Mouse (Mus musculus) midbrain, embryonic 14.5 days (tissue): ENCODE measurements at regions not wholly inside any gene's neighbourhood (a gene's known extent, or its start where the extent isn't known, plus 50 kb on each side); places are given as distances from the start of the nearest gene placed in this dataset.
A peak's percentile ranks its signal among the peaks of the same experiment; 100 is the strongest.
"Not testable (repeated sequence)": the region's sequence is repeated elsewhere in the genome, so short reads cannot be mapped to it uniquely, and the experiment has no call there.

Experiments
- ATAC-seq: fragments of 200-750 bp; cut with Nextera tagmentation; 2 replicates; pipeline ENCODE4 v1.8.0; 2017; ENCODE audit warnings: moderate number of reproducible peaks, moderate library complexity; ENCODE audit not compliant: low FRiP score, low TSS enrichment
- DNase-seq: peaks from one replicate; pipeline ENCODE4 v3.0.0-alpha.2; 2015
- H3K27ac ChIP-seq: fragments of 300-500 bp; sonication (generic); replicated peaks from 2 replicates; pipeline ENCODE4 v1.5.1; 2014; ENCODE audit warnings: mild to moderate bottlenecking, low read depth, low read length, moderate library complexity
- H3K27me3 ChIP-seq: fragments of 300-500 bp; sonication (generic); 2 replicates; pipeline ENCODE4 v1.6.1; 2014; ENCODE audit warnings: low read length, control low read depth, mixed read lengths; ENCODE audit not compliant: control insufficient read depth, insufficient read depth
- H3K36me3 ChIP-seq: fragments of 300-500 bp; sonication (generic); 2 replicates; pipeline ENCODE4 v1.6.1; 2014; ENCODE audit warnings: low read length, control low read depth; ENCODE audit not compliant: control insufficient read depth, insufficient read depth
- H3K4me1 ChIP-seq: fragments of 300-500 bp; sonication (generic); 2 replicates; pipeline ENCODE4 v1.6.1; 2014; ENCODE audit warnings: mild to moderate bottlenecking, antibody characterized with exemption, low read length, control low read depth; ENCODE audit not compliant: control insufficient read depth, insufficient read depth
- H3K4me2 ChIP-seq: fragments of 300-500 bp; sonication (generic); 2 replicates; pipeline ENCODE4 v1.6.1; 2014; ENCODE audit warnings: mild to moderate bottlenecking, low read length, moderate library complexity
- H3K4me3 ChIP-seq: fragments of 300-500 bp; sonication (generic); replicated peaks from 2 replicates; pipeline ENCODE4 v1.5.1; 2014; ENCODE audit warnings: low read depth, low read length
- H3K9ac ChIP-seq: fragments of 300-500 bp; sonication (generic); replicated peaks from 2 replicates; pipeline ENCODE4 v1.6.1; 2014; ENCODE audit warnings: mild to moderate bottlenecking, low read length, moderate library complexity
- H3K9me3 ChIP-seq: fragments of 300-500 bp; sonication (generic); 2 replicates; pipeline ENCODE4 v1.6.1; 2016; ENCODE audit warnings: low read length, control low read depth, mixed read lengths; ENCODE audit not compliant: control insufficient read depth
- WGBS: fragments of 180-500 bp; shearing (Covaris S2); extraction: QIAGEN DNeasy Blood & Tissue Kit; methylation state at CpG from one replicate; pipeline ENCODE4 v1.1.7; 2014; 5-methylcytosine and 5-hydroxymethylcytosine counted together

- no peaks in the 10 kb centered on the region for H3K27me3 ChIP-seq
- DNase-seq (peak; percentile 54), ATAC-seq (peak; percentile 40; the same call in 1 of the 2 replicates)
- no peak overlapping the region for H3K4me3 ChIP-seq
- no peaks in the 10 kb centered on the region for H3K9me3 ChIP-seq
- H3K4me2 ChIP-seq: no peak overlapping the region
- H3K4me1 ChIP-seq: peaks cover 13% of the 10 kb centered on the region; the same call in 1 of the 2 replicates
- H3K36me3 ChIP-seq: no peaks in the 10 kb centered on the region
- no peak overlapping the region for H3K9ac ChIP-seq
- peak overlapping the region; percentile 28; the same call in 1 of the 2 replicates for H3K27ac ChIP-seq
Observed at GRCm38 (mm10) chr6:109948491-109948890, 696.9 kb upstream of the Grm7 start.

DNA sequence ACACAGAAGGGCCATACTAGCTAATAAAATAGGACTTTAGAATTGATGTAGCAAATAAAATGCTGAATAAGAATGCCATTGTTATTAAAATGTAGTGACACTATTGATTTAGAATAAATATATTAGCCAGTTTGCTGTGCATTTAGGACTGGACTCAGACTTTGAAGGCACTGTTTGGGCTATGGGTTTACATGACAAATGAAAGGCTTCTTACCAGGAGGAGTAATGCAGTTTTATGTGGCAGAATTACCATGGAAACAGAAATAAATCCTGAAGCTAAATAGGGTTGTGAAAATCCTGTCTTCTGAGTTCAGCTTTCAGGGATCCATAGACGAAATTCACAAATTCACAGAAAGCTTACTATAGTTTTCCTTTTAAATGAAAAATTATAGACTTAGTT, 696.5 kb upstream of the Grm7 start:
- Histone ChIP-seq H3K9ac (no peak overlapping the region), H3K4me1 (peaks cover 13% of the 10 kb centered on the region; the same call in 1 of the 2 replicates), H3K36me3 (no peaks in the 10 kb centered on the region), H3K27me3 (no peaks in the 10 kb centered on the region), H3K4me3 (no peak overlapping the region), H3K9me3 (no peaks in the 10 kb centered on the region), H3K27ac (peak overlapping the region; percentile 37; the same call in 1 of the 2 replicates), H3K4me2 (no peak overlapping the region)
- ATAC-seq: peak; percentile 46; the same call in 1 of the 2 replicates
- 13% methylated on average over 1 of the region's 1 CpGs for WGBS
- DNase-seq: peak; percentile 39

DNA sequence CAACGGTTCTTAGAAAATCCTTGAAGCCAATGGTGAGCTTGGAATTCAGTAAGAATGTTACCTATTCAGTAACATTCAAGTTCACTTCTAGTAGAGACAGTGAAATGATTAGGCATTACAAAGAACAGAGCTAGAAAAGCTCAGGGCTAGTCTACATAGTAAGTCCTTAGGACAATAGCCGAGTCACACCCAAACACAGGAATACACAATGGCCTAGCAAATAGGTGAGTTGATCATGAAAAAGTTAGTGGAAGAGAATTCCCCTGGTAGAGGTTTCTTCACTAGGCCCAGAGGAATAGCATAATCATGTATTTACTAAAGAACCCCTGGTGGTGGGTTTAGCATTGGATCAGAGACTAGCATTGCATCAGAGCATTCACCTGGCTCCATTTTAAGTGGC, 687.5 kb upstream of the Grm7 start:
- not testable (repeated sequence) for H3K36me3 ChIP-seq, H3K4me2 ChIP-seq, H3K4me1 ChIP-seq, ATAC-seq, H3K27me3 ChIP-seq, DNase-seq, H3K9ac ChIP-seq, H3K27ac ChIP-seq, H3K9me3 ChIP-seq, H3K4me3 ChIP-seq
- 81% methylated on average over 2 of the region's 2 CpGs for WGBS
